13 mouse cellular contexts compared by ENCODE assay signal in genomic region chr17:5287210-5287591, GRCm38 (mm10).
DNase-seq lines count a peak whose midpoint lies in the region; ATAC-seq and TF ChIP-seq lines count a peak whose summit lies in the region.
"Had no signal": no experiment of that assay in that cellular context is flagged by ENCODE, and none has a peak within 500 bp of the region (broad histone marks: within the 10 kb centered on the region; RNA-seq: fewer than 3 reads in every experiment).

No protein-coding gene starts in this region.

- no peak for TF ChIP-seq CTCF in layer of hippocampus, adult 2 months (conservative IDR thresholded peaks at IDR 0.05)
- no peak for TF ChIP-seq CTCF in cortical plate, adult 2 months (IDR thresholded peaks at IDR 0.05; ENCODE audit: extremely low read depth, insufficient read depth, low read length)

- no peak for ATAC-seq in forebrain, embryonic 12.5 days (ENCODE audit: low FRiP score)

- 79% methylated on average over 4 of the region's 4 CpGs for WGBS in forebrain, embryonic 12.5 days
- 73% methylated on average over 4 of the region's 4 CpGs for WGBS in limb, embryonic 10.5 days

- no peak overlapping the region for H3K4me3 ChIP-seq in layer of hippocampus, adult 2 months
- no peak overlapping the region for H3K4me3 ChIP-seq in cortical plate, adult 2 months (ENCODE audit: insufficient read depth, low read length)
- H3K4me3 ChIP-seq in forebrain, embryonic 12.5 days (replicated peaks) = no peak overlapping the region
- H3K4me3 ChIP-seq in limb, embryonic 10.5 days = no peak overlapping the region
- H3K4me3 ChIP-seq: midbrain, embryonic 12.5 days had no signal

- no peak for DNase-seq in layer of hippocampus, adult 2 months (ENCODE audit: low spot score in 2 of 2)
- no peak for DNase-seq in layer of hippocampus, postnatal 14 days (ENCODE audit: low spot score in 2 of 2)
- DNase-seq in limb, embryonic 10.5 days (ENCODE audit: low spot score) = no peak
- DNase-seq in embryo, embryonic 11 days = no peak
- DNase-seq in right cerebral cortex, postnatal 4 days = no peak
- DNase-seq: kidney, adult 2 months; lung, adult 18-20 months; right cerebral cortex, postnatal 14 days; thymus, postnatal 4 days had no signal

- no peaks in the 10 kb centered on the region for H3K9me3 ChIP-seq in forebrain, embryonic 12.5 days
- no peaks in the 10 kb centered on the region for H3K9me3 ChIP-seq in limb, embryonic 10.5 days (replicated peaks)
- H3K9me3 ChIP-seq: midbrain, embryonic 12.5 days had no signal

- H3K36me3 ChIP-seq in forebrain, embryonic 12.5 days (replicated peaks) = peaks cover 12% of the 10 kb centered on the region
- peaks cover 46% of the 10 kb centered on the region for H3K36me3 ChIP-seq in limb, embryonic 10.5 days

- no peak for TF ChIP-seq POLR2A in cortical plate, adult 2 months (IDR thresholded peaks at IDR 0.05; ENCODE audit: extremely low read depth, insufficient read depth, low read length)

- no peaks in the 10 kb centered on the region for H3K27me3 ChIP-seq in forebrain, embryonic 12.5 days
- H3K27me3 ChIP-seq in limb, embryonic 10.5 days (ENCODE audit: low read depth, poor library complexity, severe bottlenecking) = no peaks in the 10 kb centered on the region
- H3K27me3 ChIP-seq: CH12.LX; midbrain, embryonic 12.5 days had no signal

- H3K9ac ChIP-seq in forebrain, embryonic 12.5 days = no peak overlapping the region
- H3K9ac ChIP-seq: midbrain, embryonic 12.5 days had no signal

- H3K27ac ChIP-seq in layer of hippocampus, adult 2 months = peak overlapping the region; percentile 94
- peak overlapping the region; percentile 72 for H3K27ac ChIP-seq in cortical plate, adult 2 months (ENCODE audit: insufficient read depth, low read length)
- H3K27ac ChIP-seq in forebrain, embryonic 12.5 days = peak overlapping the region; percentile 69; the same call in 1 of the 2 replicates
- peak overlapping the region; percentile 44; the same call in 1 of the 2 replicates for H3K27ac ChIP-seq in limb, embryonic 10.5 days
- H3K27ac ChIP-seq: midbrain, embryonic 12.5 days had no signal

- H3K4me2 ChIP-seq in forebrain, embryonic 12.5 days = no peak overlapping the region
- H3K4me2 ChIP-seq: midbrain, embryonic 12.5 days had no signal

- peaks cover 21% of the 10 kb centered on the region for H3K4me1 ChIP-seq in cortical plate, adult 2 months (ENCODE audit: control insufficient read depth, insufficient read depth, low read length)
- peaks cover 28% of the 10 kb centered on the region for H3K4me1 ChIP-seq in forebrain, embryonic 12.5 days
- H3K4me1 ChIP-seq in limb, embryonic 10.5 days = peaks cover 34% of the 10 kb centered on the region

Comparison
In these comparisons a context has a peak if more than half of its experiments do, and no peak if none do; other contexts are left out.
1. H3K27ac ChIP-seq: peak in every context shown above with its lines; median percentile 94 in layer of hippocampus, adult 2 months; 72 in cortical plate, adult 2 months; 69 in forebrain, embryonic 12.5 days; 44 in limb, embryonic 10.5 days.